Mouse (Mus musculus) intestine, embryonic 15.5 days (tissue): Measurements from ENCODE around the gene 1700029I15Rik. TPM values are rescaled to one million over a fixed set of nuclear protein-coding genes. Genes with fewer than 3 reads are reported as not detected.

ENCODE experiments used
- ATAC-seq: fragments of 200-750 bp; cut with Nextera tagmentation; 2 replicates; pipeline ENCODE4 v1.8.0; 2017; ENCODE audit warnings: moderate TSS enrichment, moderate library complexity
- H3K27ac ChIP-seq: fragments of 300-500 bp; sonication (generic); 2 replicates; pipeline ENCODE4 v1.5.1; 2015; ENCODE audit warnings: mild to moderate bottlenecking, inconsistent platforms
- H3K27me3 ChIP-seq: fragments of 300-500 bp; sonication (generic); replicated peaks from 2 replicates; pipeline ENCODE4 v1.6.1; 2015; ENCODE audit warnings: inconsistent platforms
- H3K36me3 ChIP-seq: fragments of 300-500 bp; sonication (generic); 2 replicates; pipeline ENCODE4 v1.6.1; 2015; ENCODE audit warnings: inconsistent platforms
- H3K4me1 ChIP-seq: fragments of 300-500 bp; sonication (generic); replicated peaks from 2 replicates; pipeline ENCODE4 v1.6.1; 2015; ENCODE audit warnings: inconsistent platforms
- H3K4me2 ChIP-seq: fragments of 300-500 bp; sonication (generic); replicated peaks from 2 replicates; pipeline ENCODE4 v1.6.1; 2015; ENCODE audit warnings: mild to moderate bottlenecking, inconsistent platforms
- H3K4me3 ChIP-seq: fragments of 300-500 bp; sonication (generic); replicated peaks from 2 replicates; pipeline ENCODE4 v1.5.1; 2015; ENCODE audit warnings: inconsistent platforms
- H3K9ac ChIP-seq: fragments of 300-500 bp; sonication (generic); 2 replicates; pipeline ENCODE4 v1.6.1; 2015; ENCODE audit warnings: inconsistent platforms
- H3K9me3 ChIP-seq: fragments of 300-500 bp; sonication (generic); 2 replicates; pipeline ENCODE4 v1.6.1; 2016; ENCODE audit warnings: inconsistent platforms
- WGBS: fragments of 180-500 bp; shearing (Covaris S2); methylation state at CpG from one replicate; pipeline ENCODE4 v1.1.7; 2015; 5-methylcytosine and 5-hydroxymethylcytosine counted together
- polyA plus RNA-seq: library from polyadenylated mRNA; unstranded; fragments of >200 nt; fragmentation: Nextera tagmentation; extraction: Ambion mirVana; gene quantifications from 2 replicates; pipeline ENCODE4 v1.2.1, GENCODE M21; 2015

Gene 1700029I15Rik
- polyA plus RNA-seq, 1 experiment from 2014 or later, result 2.9 TPM

DNA sequence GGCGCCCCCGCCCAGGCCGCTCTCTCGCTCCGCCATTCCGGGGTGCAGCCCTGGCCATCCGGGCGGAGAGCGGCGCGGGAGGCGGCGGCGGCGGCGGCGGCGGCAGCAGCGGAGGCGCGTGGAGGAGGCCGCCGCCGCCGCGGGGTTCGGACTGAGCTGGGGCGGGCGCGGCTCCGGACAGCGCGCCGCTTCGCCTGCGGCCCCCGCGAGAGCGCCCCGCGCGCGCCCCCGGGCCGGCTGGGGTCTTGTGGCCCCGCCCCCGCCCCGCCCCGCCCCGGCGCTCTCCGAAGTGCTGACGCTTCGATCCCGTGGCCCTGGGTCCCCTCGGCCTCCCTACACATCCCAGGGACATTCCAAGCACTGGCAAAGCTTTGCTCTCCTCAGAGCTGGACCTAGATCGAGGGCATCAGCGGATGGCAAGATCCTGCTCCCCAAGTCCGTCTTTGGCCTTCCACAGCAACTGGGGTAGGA lies 18.8 kb downstream of the 1700029I15Rik start, which contains the start of gene Mapk8ip1:
Gene Mapk8ip1, minus strand, starts transcription at position 173 of the 471 bp plus-strand sequence.
- H3K9me3 ChIP-seq, result no peaks in the 10 kb centered on the region
- H3K9ac ChIP-seq, result peak within 1 kb of the TSS; percentile 62
- 1% methylated on average over 57 of the region's 59 CpGs for WGBS
- peak; percentile 78 for ATAC-seq
- H3K4me2 ChIP-seq, result peak within 1 kb of the TSS; percentile 93
- peak within 1 kb of the TSS; percentile 59 for H3K4me3 ChIP-seq
- 0 out of 2 replicates have a peak, but pooled peaks cover 4% of the 10 kb centered on the region for H3K4me1 ChIP-seq
- peaks cover 4% of the 10 kb centered on the region for H3K36me3 ChIP-seq
- H3K27me3 ChIP-seq, result 0 out of 2 replicates have a peak, but pooled peaks cover 6% of the 10 kb centered on the region
- H3K27ac ChIP-seq, result no peak within 1 kb of the TSS

DNA sequence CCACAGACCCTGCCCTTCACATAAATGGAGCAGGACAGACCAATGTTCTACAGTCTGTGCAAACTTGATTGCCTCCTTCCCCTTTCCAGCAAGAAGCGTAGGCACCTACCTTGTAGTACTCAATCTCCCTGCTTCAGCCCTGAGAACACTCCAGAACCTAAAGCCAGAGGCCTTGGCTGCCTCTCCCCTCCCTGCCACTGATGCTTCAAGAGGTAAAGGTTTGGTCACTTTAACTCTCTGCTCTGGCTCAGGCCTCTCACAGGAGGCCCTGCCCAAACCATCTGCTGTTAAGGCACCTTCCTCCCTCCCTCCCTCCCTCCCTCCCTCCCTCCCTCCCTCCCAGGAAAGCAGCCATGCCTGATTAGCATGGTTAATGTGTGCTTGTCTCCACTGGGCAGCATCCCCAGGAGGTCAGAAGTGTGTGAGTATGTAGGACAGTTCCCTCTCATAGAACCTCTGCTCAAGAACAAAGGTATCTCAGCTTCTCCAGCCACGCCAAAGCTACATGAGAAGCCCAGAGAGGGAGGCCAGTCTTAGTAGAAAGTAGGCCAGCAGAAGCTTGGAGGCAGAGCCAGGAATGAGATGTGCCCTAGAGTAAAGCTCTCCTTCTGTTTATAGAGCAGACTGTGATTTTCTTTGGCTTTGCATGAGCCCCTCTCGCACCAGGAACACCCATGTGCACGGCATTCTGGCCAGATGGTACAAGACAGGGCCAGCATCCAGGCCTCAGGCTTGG lies 20.4 kb downstream of the 1700029I15Rik start:
- H3K9me3 ChIP-seq, result no peaks in the 10 kb centered on the region
- no peak overlapping the region for H3K9ac ChIP-seq
- no peak overlapping the region for H3K4me3 ChIP-seq
- no peak overlapping the region for H3K27ac ChIP-seq
- peaks cover 4% of the 10 kb centered on the region for H3K36me3 ChIP-seq
- 79% methylated on average over 4 of the region's 4 CpGs for WGBS
- ATAC-seq, result no peak
- 0 out of 2 replicates have a peak, but pooled peaks cover 6% of the 10 kb centered on the region for H3K27me3 ChIP-seq
- 0 out of 2 replicates have a peak, but pooled peaks cover 4% of the 10 kb centered on the region for H3K4me1 ChIP-seq
- H3K4me2 ChIP-seq, result no peak overlapping the region

DNA sequence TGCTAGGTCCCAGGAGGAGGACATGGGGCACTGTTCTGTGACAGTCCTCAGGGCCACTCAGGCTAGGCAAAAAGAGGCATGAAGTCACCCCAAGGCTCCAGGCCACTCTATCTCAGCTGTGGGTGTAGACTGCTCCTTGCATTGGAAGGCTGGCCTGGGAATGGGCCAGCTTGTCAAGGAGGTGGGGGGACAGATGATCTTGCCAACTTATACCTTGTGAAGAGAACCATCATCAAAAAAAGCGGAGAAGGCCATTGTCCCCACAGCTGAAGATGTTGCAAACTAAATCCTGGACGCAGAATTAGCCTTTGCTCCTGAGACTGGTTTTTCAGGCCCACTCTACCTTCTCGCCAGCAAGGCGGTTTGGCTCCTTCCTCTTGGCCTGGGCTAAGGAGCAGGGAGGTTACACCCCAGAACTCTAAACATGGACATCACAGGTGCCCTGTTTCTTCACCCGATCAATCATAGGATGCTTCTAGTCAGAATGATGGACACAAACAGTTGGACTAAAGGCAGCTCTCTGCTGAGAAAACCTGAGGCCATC lies 21.5 kb downstream of the 1700029I15Rik start:
- H3K27ac ChIP-seq, result no peak overlapping the region
- WGBS, result 89% methylated on average over 5 of the region's 5 CpGs

DNA sequence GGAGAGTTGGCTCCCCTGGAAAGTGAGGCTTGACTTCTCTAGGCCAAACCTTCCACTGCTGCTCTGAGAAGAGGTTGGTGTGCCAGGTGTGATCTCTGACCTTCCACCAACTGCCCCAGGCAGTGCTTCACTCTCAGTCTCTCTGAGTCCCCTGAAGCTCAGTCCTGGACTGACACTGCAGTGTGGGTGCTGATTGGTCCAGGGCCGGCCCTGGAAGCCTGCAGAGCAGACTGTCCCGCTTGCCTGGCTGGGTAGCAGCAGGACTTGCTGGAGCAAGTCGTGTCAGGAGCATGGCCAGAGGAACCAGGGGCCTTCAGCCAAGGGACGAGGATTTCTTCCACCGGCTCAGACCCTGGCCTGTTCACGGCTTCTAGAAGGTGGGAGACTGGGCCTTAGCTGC lies 22.4 kb downstream of the 1700029I15Rik start:
- no peak overlapping the region for H3K27ac ChIP-seq
- 0 out of 2 replicates have a peak, but pooled peaks cover 6% of the 10 kb centered on the region for H3K27me3 ChIP-seq
- no peak overlapping the region for H3K9ac ChIP-seq
- H3K4me2 ChIP-seq, result no peak overlapping the region
- 82% methylated on average over 6 of the region's 6 CpGs for WGBS
- peaks cover 17% of the 10 kb centered on the region for H3K36me3 ChIP-seq
- ATAC-seq, result no peak
- no peak overlapping the region for H3K4me3 ChIP-seq
- no peaks in the 10 kb centered on the region for H3K9me3 ChIP-seq
- 0 out of 2 replicates have a peak, but pooled peaks cover 4% of the 10 kb centered on the region for H3K4me1 ChIP-seq

More for the DNA sequence above, 21.5 kb downstream of the 1700029I15Rik start:
- Histone ChIP-seq H3K9ac (no peak overlapping the region), H3K4me3 (no peak overlapping the region), H3K4me1 (0 out of 2 replicates have a peak, but pooled peaks cover 4% of the 10 kb centered on the region), H3K9me3 (no peaks in the 10 kb centered on the region), H3K4me2 (no peak overlapping the region), H3K27me3 (0 out of 2 replicates have a peak, but pooled peaks cover 6% of the 10 kb centered on the region), H3K36me3 (peaks cover 12% of the 10 kb centered on the region)
- ATAC-seq, result no peak

DNA sequence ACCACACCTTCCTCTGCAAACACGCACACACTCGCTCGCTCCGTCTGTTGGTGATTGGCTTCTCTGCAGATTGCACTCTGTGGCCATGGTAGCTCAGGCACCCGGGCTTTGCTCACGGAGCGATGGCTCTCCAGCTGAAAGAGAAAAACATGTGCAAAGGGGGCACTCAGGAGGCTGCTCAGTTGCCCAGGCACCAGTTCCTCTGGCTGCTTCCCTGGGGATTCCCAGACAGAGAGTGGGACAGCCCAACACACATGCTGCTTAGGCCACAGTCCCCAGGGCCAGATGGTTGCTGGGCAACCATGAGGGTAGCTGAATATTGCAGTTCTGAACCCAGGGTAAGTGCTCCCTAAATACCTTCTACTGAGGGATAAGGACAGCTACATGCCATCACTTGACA lies 23.3 kb downstream of the 1700029I15Rik start:
- ATAC-seq, result no peak
- 0 out of 2 replicates have a peak, but pooled peaks cover 4% of the 10 kb centered on the region for H3K4me1 ChIP-seq
- peaks cover 21% of the 10 kb centered on the region for H3K36me3 ChIP-seq
- no peak overlapping the region for H3K4me2 ChIP-seq
- no peak overlapping the region for H3K27ac ChIP-seq
- 0 out of 2 replicates have a peak, but pooled peaks cover 2% of the 10 kb centered on the region for H3K27me3 ChIP-seq
- no peak overlapping the region for H3K9ac ChIP-seq
- H3K9me3 ChIP-seq, result no peaks in the 10 kb centered on the region
- WGBS, result 81% methylated on average over 7 of the region's 7 CpGs
- H3K4me3 ChIP-seq, result no peak overlapping the region

DNA sequence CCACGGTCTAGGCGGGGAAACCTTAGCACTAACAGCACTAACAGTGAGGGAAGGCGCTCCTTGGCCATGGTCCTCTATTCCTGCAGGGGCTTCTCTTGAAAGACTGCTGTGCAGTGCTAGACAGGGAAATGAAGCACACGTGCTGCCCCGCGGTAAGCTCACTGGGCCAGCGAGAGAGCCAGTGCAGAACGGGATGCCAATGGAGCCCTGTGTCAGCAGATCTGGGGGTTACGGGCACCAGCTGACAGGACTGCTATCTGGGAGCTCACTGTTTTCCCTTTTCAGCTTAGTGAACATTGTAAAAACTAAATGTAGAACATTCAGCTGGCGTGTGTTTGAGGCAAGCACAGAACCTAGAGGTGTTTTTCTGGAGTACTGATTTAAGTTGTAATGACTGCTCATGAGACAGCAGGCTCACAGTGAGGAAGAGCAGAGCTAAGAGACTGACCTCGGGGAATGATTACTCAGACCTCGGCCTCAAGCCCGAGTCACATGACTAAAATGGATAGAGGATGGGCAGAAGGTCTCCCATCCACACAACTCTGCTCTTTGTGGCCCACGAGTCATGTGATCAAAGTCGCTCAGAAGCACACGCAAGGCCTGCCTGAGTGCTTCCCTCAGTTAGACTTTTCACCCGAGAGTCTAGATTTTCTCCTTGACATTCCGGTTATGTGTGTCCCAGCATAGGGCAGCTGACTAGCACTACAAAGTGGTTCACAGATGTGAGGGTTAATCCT lies 26.1 kb downstream of the 1700029I15Rik start:
- no peak for ATAC-seq

DNA sequence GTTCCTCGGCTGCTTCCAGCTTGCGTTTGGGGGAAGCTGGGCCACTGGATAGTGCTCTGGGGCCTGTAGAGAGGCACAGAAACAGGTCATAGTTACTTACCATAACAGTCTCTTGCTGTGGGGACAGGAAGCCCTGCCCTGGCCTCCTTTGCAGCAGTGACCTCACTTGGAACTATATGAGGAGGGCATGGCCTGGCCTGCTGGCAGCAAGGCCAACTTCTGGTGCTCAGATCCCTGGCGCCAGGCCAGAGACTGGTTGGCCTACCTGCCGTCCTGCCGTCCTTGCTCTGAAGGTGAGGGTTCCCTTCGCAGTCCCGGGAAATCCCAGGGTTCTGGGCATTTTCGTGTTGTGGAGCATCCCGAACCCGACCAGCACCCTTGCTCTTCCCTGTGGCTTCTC lies 29.4 kb downstream of the 1700029I15Rik start:
- 88% methylated on average over 10 of the region's 10 CpGs for WGBS
- Histone ChIP-seq H3K27me3 (no peaks in the 10 kb centered on the region), H3K4me3 (no peak overlapping the region), H3K9me3 (no peaks in the 10 kb centered on the region), H3K36me3 (peaks cover 61% of the 10 kb centered on the region), H3K4me1 (no peaks in the 10 kb centered on the region), H3K9ac (no peak overlapping the region), H3K4me2 (no peak overlapping the region), H3K27ac (no peak overlapping the region)
- ATAC-seq, result no peak

More for the DNA sequence above, 26.1 kb downstream of the 1700029I15Rik start:
- H3K9me3 ChIP-seq, result no peaks in the 10 kb centered on the region
- H3K27ac ChIP-seq, result no peak overlapping the region
- H3K4me3 ChIP-seq, result no peak overlapping the region
- H3K4me1 ChIP-seq, result no peaks in the 10 kb centered on the region
- no peak overlapping the region for H3K9ac ChIP-seq
- H3K4me2 ChIP-seq, result no peak overlapping the region
- H3K27me3 ChIP-seq, result no peaks in the 10 kb centered on the region
- 83% methylated on average over 18 of the region's 18 CpGs for WGBS
- peaks cover 40% of the 10 kb centered on the region for H3K36me3 ChIP-seq

DNA sequence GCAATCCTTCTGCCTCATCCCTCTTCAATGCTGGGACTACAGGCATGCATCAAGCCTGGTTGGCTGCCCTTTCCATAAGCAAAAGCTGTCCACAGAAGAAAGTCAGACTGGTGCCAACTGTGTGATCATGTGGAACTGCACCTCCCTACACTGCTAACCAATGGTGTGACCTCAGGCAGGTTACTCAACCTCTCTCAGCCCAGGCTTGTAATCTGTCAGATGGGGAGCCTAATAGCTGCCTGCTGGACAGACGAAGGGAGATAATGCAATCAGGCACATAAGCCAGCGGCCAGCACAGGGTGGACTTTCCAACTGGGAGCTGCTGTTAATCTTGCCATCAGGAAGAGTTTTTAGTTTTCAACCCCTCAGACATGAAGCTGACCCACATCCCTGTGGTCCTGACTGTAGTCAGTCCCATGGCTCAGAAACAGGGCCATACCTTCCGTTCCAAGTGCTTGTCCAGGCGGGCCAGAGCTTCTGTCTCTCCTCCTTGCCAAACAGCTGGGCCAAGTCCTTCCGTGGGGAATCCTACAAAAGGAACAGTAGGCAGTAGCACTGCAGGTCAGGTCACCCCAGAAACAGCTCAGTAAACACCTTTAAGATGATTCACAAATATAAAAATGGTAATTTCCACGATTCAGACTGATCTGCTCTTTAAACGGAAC lies 39.5 kb downstream of the 1700029I15Rik start:
- H3K27me3 ChIP-seq, result no peaks in the 10 kb centered on the region
- peaks cover 31% of the 10 kb centered on the region for H3K4me1 ChIP-seq
- no peak overlapping the region for H3K4me3 ChIP-seq
- H3K9me3 ChIP-seq, result no peaks in the 10 kb centered on the region
- WGBS, result 89% methylated on average over 7 of the region's 7 CpGs
- no peak overlapping the region for H3K27ac ChIP-seq
- ATAC-seq, result no peak
- peaks cover 42% of the 10 kb centered on the region for H3K36me3 ChIP-seq
- H3K4me2 ChIP-seq, result no peak overlapping the region
- no peak overlapping the region for H3K9ac ChIP-seq

DNA sequence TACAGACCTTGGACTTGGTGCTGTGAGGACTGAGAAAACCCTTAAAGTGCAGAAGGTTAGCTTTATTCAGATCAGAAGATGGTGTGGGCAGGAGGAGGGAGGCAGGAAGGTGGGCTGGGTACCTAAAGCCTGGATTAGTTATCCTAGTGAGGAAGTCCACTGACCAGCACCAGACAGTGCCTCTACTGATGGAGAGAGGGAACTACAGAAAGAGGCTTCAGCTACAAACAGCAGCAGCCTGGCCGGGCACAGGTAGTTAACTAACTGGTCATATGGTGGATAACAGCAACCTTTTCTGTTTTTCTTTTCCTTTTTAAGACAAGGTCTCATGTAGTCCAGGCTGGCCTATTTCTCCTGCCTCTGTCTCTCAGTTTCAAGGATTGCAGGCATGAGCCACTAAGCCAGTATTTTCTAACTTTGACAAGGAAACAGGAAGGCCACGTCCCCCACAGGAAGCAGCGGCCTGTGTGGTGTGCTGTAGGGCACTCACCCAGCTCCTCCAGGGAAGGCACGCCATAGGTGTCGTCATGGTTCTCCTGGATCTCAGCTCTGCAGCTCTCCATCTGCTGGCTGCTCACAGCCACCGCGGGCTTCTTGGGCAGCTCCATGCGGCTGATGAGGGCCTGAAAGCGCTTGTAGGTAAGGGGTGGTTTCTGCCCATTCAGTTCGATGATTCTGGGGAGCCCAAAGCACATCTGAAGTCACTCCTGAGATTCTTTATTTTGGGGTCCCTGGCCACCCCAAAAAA lies 40.2 kb downstream of the 1700029I15Rik start:
- H3K4me2 ChIP-seq, result no peak overlapping the region
- ATAC-seq, result no peak
- H3K36me3 ChIP-seq, result peaks cover 38% of the 10 kb centered on the region
- no peak overlapping the region for H3K27ac ChIP-seq
- WGBS, result 63% methylated on average over 10 of the region's 10 CpGs
- H3K27me3 ChIP-seq, result no peaks in the 10 kb centered on the region
- no peak overlapping the region for H3K9ac ChIP-seq
- no peaks in the 10 kb centered on the region for H3K9me3 ChIP-seq
- peaks cover 32% of the 10 kb centered on the region for H3K4me1 ChIP-seq
- no peak overlapping the region for H3K4me3 ChIP-seq

DNA sequence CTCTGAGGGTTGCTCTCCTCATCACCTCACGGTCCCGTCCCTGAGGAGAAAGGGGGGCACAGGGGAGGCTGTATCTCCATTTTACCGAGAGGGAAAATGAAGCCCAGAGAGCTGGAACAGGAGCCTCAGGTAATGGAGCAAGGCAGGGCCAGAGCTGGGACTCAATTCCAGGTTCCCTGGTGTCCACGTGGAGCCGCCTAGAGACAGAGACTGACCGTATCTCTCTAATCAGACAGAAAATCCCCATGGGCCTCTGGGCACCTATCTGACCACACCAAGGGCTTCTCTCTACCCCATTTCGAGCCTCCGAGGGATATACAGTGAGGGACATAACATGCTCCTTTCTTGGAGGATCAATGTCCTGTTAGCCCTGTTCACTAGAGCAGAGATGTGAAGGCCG lies 40.8 kb downstream of the 1700029I15Rik start:
- Histone ChIP-seq H3K9ac (no peak overlapping the region), H3K27ac (no peak overlapping the region), H3K27me3 (no peaks in the 10 kb centered on the region), H3K4me3 (no peak overlapping the region), H3K4me2 (no peak overlapping the region), H3K4me1 (peaks cover 38% of the 10 kb centered on the region), H3K9me3 (no peaks in the 10 kb centered on the region), H3K36me3 (peaks cover 32% of the 10 kb centered on the region)
- 93% methylated on average over 9 of the region's 9 CpGs for WGBS
- ATAC-seq, result no peak
